Mouse (Mus musculus) bone marrow macrophage, adult 2 months (primary cell): ENCODE results near the gene Fam222b.

Source experiments
- CTCF ChIP-seq: IDR thresholded peaks from 2 replicates; pipeline ENCODE4 v1.5.1; 2012; ENCODE audit warnings: low read depth, mild to moderate bottlenecking, low read length, moderate library complexity
- POLR2A ChIP-seq: IDR thresholded peaks from 2 replicates; pipeline ENCODE4 v1.6.1; 2012; ENCODE audit warnings: mild to moderate bottlenecking, low read depth, low read length, borderline replicate concordance

DNA sequence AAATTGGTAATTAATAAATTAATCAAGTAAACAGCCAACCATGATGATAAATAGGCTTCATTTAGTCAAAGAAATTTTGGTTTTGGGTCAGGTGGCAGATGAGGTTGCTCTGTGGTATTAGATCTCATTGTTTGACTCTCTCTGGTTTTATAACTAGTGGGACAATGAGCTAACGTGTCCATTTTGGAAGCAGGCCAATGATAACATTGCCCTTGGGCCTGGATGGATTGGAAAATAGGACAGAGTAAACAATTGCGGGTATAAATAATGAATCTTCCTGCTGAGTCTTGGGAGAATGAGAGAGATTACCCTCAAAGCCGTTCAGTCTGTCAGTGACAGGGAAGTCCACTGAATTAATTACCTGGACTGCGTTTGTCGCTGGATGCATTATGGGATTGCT is 26.7 kb downstream of the Fam222b start:
- TF ChIP-seq POLR2A: no peak
- no peak for TF ChIP-seq CTCF
